Mouse (Mus musculus) erythroblast, embryonic 14.5 days (primary cell): ENCODE results near the gene Gm525. TPM values are rescaled to one million over a fixed set of nuclear protein-coding genes. Genes with fewer than 3 reads are reported as not detected.

Experiments
- H3K27me3 ChIP-seq: 2 replicates; pipeline ENCODE4 v1.6.1; 2012; ENCODE audit warnings: inconsistent platforms; ENCODE audit not compliant: control insufficient read depth
- H3K36me3 ChIP-seq: 2 replicates; pipeline ENCODE4 v1.6.1; 2012; ENCODE audit warnings: mild to moderate bottlenecking, inconsistent platforms; ENCODE audit not compliant: control insufficient read depth
- H3K4me1 ChIP-seq: 2 replicates; pipeline ENCODE4 v1.6.1; 2012; ENCODE audit warnings: inconsistent platforms; ENCODE audit not compliant: control insufficient read depth
- H3K4me3 ChIP-seq: replicated peaks from 2 replicates; pipeline ENCODE3; 2012; ENCODE audit warnings: moderate library complexity, mild to moderate bottlenecking, inconsistent platforms
- H3K9me3 ChIP-seq: 2 replicates; pipeline ENCODE4 v1.6.1; 2012; ENCODE audit warnings: low read length, inconsistent platforms, mixed read lengths; ENCODE audit not compliant: control insufficient read depth
- GATA1 ChIP-seq: IDR thresholded peaks from 2 replicates; pipeline ENCODE4 v1.6.1; 2012; ENCODE audit warnings: low read length, inconsistent platforms, mixed read lengths
- TAL1 ChIP-seq: IDR thresholded peaks from 3 replicates; pipeline ENCODE4 v1.6.1; 2012; ENCODE audit warnings: low read length, inconsistent platforms, mixed read lengths
- polyA plus RNA-seq: library from polyadenylated mRNA; stranded (reverse); fragments of >175 nt; gene quantifications from 2 replicates; pipeline ENCODE4 v1.2.3, GENCODE M21; 2012

Gm525 gene
- not detected in 2 replicates for polyA plus RNA-seq

DNA sequence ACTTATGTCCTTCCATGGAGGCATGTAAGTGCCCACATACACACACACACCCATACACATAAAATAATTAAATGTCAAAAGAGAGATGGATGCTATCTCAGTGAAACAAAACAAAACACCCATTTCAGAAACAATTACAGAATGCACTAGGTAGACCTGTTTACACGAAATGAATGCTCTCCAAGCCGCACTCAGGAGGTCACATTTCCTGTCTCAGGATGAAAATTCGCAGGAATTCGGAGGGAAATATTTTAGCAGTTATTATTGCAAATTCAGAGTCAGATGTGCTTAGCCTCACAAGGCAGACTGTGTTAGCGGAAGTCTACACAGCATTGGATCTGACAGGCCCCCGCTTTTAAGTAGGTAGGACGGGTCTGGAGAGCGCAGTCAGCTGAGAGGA lies at the start of gene Gm525:
Gm525 (plus strand) TSS at position 301 of the 400 bp plus-strand sequence.
- TF ChIP-seq GATA1 (no peak), TAL1 (no peak)
- no peaks in the 10 kb centered on the region for H3K36me3 ChIP-seq
- no peaks in the 10 kb centered on the region for H3K9me3 ChIP-seq
- H3K4me1 ChIP-seq: no peaks in the 10 kb centered on the region
- H3K27me3 ChIP-seq: no peaks in the 10 kb centered on the region
- H3K4me3 ChIP-seq: no peak within 1 kb of the TSS

DNA sequence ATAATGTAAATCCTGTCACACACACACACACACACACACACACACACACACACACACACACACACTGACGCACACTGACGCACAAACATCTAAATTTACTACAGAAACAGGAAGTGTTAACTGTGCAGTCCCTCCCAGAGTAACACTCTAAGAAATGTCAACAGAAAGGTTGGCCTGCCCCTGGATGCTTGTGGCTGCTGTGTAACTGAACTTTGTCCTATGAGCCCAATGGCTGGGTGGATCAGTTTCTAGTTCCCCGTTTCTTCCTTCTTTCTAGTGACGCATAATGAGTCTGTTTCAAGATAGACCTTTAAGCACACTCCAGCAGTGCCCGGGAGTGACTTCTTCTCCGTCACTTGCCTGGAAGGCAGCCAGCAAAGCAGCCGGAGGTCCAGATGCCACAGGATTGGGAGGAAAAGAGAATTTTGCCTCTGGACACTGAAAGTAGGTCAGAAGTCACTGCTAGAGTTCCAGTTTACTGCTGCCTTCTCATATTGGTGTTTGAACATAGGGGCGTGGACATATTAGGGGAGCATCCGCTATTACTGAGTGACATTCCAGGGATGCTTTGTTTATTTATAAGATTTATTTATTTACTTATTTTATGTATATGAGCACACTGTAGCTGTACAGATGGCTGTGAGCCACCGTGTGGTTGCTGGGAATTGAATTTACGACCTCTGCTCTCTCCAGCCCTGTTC lies 49.3 kb upstream of the Gm525 start:
- Histone ChIP-seq H3K9me3 (no peaks in the 10 kb centered on the region), H3K4me1 (peaks cover 45% of the 10 kb centered on the region), H3K36me3 (peaks cover 17% of the 10 kb centered on the region), H3K27me3 (no peaks in the 10 kb centered on the region), H3K4me3 (no peak overlapping the region)
- TF ChIP-seq TAL1: no peak
- no peak for TF ChIP-seq GATA1

DNA sequence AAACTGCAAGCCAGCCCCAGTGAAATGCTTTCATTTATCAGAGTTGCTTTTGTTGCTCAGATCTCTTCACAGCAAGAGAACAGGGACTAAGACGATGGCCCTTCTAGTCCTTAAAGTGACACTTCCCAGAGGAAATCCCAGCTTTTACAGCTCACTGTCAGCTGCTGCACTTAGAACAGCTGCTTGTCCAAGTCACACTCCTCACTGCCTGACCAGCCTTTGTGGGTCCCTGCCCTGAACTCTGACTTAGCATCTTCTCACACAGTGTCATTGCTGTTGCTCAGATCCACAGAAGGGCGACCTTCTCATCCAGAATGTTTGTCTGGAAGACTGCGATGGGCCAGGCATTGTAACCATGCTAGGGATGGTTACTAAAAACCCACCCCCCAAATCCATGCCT lies 48.0 kb upstream of the Gm525 start:
- H3K27me3 ChIP-seq: no peaks in the 10 kb centered on the region

DNA sequence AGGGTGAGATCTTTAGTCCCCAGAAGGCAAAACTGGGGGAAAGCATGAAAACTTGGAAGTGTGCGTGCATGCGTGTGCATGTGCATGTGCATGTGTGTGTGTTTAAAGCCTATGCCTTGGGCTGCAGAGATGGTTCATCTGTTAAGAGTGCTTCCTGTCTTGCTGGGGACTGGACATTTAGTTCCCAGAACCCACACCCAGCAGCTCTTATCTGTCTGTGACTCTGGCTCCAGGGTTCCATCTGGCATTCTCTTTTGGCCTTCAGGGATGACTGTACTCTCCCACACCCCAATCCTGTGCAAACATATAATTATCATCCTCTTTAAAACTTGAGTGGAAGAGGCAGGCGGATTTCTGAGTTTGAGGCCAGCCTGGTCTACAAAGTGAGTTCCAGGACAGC lies 47.5 kb upstream of the Gm525 start:
- no peak overlapping the region for H3K4me3 ChIP-seq
- no peaks in the 10 kb centered on the region for H3K27me3 ChIP-seq
- TF ChIP-seq GATA1: no peak
- no peak for TF ChIP-seq TAL1
- peaks cover 1% of the 10 kb centered on the region for H3K36me3 ChIP-seq
- H3K9me3 ChIP-seq: no peaks in the 10 kb centered on the region
- H3K4me1 ChIP-seq: peaks cover 32% of the 10 kb centered on the region

More for the DNA sequence above, 48.0 kb upstream of the Gm525 start:
- Histone ChIP-seq H3K4me3 (no peak overlapping the region), H3K9me3 (no peaks in the 10 kb centered on the region), H3K4me1 (peaks cover 37% of the 10 kb centered on the region), H3K36me3 (peaks cover 7% of the 10 kb centered on the region)
- TF ChIP-seq GATA1: no peak

DNA sequence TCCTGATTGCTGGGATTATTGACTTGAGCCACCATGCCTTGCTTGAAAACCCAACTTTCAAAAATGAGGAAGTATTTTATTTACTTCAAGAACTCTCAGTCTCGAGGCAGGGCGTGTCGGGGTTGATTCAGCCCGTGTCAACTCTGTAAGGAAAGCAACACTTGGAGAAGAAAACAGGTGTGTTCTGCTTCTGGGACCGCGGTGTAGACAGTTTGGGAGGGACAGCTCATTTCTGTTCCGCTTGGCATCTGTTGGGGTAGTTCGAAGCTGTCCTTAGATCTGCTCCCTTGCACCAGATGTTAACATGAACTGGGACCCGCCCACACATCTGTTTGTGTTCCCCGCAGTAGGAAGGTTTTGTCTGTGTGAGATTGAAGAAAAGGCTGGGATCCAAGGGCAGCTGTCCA lies 45.7 kb upstream of the Gm525 start:
- Histone ChIP-seq H3K4me3 (no peak overlapping the region), H3K4me1 (peaks cover 18% of the 10 kb centered on the region)

DNA sequence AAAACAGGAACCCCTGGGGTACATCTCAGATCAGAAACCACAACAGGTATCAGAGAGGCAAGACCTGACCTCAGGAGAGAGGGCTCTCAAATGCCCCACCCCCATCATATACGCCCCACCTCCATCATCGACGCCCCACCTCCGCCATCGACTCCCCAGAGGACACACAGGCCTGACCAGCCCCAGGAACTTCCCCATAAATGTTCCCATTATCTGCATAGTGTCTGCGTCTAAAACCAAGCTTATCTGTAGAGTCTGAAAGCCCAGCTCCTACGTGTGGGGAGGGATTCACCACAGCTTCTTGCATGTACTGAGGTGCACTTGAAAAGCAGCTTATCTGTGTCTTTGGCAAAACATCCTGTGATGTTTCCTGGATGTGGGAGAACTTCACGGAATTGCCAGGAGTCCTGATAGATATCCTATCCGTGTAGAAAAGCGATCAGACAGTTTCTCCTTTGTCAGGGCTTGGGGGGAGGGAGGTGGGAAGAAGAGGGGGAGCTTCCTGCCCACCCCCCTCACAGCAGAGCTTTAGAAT lies 44.7 kb upstream of the Gm525 start:
- Histone ChIP-seq H3K9me3 (no peaks in the 10 kb centered on the region), H3K27me3 (no peaks in the 10 kb centered on the region), H3K4me1 (peaks cover 18% of the 10 kb centered on the region), H3K4me3 (no peak overlapping the region), H3K36me3 (no peaks in the 10 kb centered on the region)
- TF ChIP-seq GATA1 (no peak), TAL1 (no peak)

More for the DNA sequence above, 45.7 kb upstream of the Gm525 start:
- no peaks in the 10 kb centered on the region for H3K27me3 ChIP-seq
- no peaks in the 10 kb centered on the region for H3K36me3 ChIP-seq
- TF ChIP-seq TAL1 (no peak), GATA1 (no peak)
- H3K9me3 ChIP-seq: no peaks in the 10 kb centered on the region

DNA sequence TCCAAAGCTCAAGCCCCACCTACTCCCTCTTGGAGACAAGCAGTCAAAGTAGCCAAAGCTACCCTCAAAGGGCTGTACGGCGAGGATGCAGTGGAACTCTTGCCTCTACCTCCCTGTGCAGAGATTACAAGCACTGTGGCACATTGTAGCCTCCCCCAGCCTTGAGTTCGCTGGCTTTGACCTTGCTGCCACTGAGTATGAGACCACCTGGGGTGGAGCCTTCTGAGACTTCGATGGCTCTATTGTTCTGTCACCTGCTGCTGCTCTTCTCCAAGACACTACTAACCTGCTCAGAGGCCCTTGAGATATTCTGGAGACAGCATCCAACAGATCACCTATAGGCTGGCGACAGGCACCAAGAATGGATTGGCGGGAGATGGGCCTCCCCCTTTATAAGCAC lies 43.1 kb upstream of the Gm525 start:
- TF ChIP-seq GATA1 (no peak), TAL1 (no peak)

DNA sequence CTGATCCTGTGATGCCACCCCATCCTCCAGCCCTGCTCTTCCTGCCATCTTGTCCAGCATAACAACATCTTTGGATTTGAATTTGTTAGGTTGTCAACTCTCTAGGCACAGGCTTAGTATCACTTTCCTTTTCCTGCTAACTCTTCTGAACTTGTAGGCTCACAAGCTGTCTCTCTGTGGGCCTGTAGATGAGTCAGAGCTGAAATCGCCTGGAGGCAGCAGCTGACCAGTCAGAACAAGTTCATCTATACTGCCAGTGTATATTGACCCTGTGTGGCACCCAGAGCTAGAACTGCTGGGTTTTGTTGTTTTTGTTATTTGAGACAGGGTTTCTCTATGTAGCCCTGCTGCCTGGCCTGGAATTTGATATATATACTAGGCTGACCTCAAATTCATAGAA lies 42.5 kb upstream of the Gm525 start:
- peaks cover 15% of the 10 kb centered on the region for H3K4me1 ChIP-seq
- no peaks in the 10 kb centered on the region for H3K27me3 ChIP-seq
- H3K36me3 ChIP-seq: no peaks in the 10 kb centered on the region
- no peak overlapping the region for H3K4me3 ChIP-seq
- no peak for TF ChIP-seq GATA1
- no peak for TF ChIP-seq TAL1
- H3K9me3 ChIP-seq: no peaks in the 10 kb centered on the region

More for the DNA sequence above, 43.1 kb upstream of the Gm525 start:
- no peaks in the 10 kb centered on the region for H3K9me3 ChIP-seq
- H3K4me1 ChIP-seq: peaks cover 18% of the 10 kb centered on the region
- no peaks in the 10 kb centered on the region for H3K27me3 ChIP-seq
- no peaks in the 10 kb centered on the region for H3K36me3 ChIP-seq
- no peak overlapping the region for H3K4me3 ChIP-seq

DNA sequence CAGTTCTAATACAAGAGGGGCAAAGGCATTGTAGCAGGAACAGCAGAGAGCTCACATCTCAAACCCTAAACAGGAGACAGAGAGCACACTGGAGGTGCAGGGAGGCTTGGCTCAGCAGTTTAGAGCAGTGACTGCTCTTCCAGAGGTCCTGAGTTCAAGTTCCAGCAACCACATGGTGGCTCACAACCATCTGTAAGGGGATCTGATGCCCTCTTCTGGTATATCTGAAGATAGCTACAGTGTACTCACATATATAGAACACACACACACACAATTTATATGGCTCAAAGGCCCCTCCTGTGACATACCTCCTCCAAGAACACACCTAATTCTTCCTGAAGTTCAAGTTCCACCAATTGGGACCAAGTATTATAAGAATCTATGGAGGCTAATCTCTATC lies 39.0 kb upstream of the Gm525 start:
- no peak overlapping the region for H3K4me3 ChIP-seq
- no peak for TF ChIP-seq TAL1
- TF ChIP-seq GATA1: no peak
- H3K36me3 ChIP-seq: no peaks in the 10 kb centered on the region
- H3K4me1 ChIP-seq: no peaks in the 10 kb centered on the region
- H3K9me3 ChIP-seq: no peaks in the 10 kb centered on the region
- H3K27me3 ChIP-seq: no peaks in the 10 kb centered on the region
